Mouse (Mus musculus) kidney, adult 9 months (tissue): ENCODE results near the gene Muc5b.
"Not testable (repeated sequence)": the region's sequence is repeated elsewhere in the genome, so short reads cannot be mapped to it uniquely, and the experiment has no call there.

ENCODE experiments used
- DNase-seq: peaks from one replicate; pipeline ENCODE4 v3.0.0; 2022

The Muc5b gene

DNA sequence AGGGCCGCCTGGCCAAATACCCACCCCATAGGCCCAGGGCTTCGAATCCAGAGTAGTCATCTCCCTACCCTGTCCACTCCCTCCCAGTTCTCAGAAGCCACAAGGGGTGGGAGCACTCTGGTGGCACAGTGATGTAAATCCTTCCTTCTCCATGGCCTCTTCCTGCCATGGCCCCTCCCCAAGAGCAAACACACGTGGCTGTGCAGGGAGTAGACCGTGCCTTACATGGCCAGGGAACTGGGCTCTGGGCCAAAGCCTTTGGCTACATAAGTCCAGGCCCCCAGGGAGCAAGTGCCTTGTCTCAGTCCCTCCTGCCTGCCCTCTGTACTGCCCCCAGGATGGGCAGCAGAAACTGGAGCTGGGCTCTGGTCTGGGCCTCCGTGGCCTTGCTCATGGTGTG is at the start of gene Muc5b:
TSS of gene Muc5b (plus strand) at position 292 of the 400 bp plus-strand sequence.
- no peak for DNase-seq

DNA sequence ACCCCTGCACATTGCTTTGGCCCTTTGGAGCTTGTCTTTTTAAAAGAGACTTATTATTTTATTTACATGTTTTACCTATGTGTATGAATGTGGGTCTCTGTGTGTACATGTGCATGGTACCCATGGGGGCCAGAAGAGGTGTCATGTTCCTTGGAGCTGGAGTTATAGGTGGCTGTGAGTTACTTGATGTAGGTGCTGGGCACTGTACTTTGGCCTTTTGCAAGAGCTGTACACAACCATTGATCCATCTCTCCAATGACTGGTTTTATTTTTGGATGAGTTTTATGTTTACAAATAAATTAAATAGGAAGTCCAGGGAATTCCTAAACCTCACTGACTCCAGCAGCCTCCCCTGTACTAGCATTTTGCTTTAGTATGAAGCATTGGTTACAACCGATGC is 44.6 kb upstream of the Muc5b start:
- no peak for DNase-seq

DNA sequence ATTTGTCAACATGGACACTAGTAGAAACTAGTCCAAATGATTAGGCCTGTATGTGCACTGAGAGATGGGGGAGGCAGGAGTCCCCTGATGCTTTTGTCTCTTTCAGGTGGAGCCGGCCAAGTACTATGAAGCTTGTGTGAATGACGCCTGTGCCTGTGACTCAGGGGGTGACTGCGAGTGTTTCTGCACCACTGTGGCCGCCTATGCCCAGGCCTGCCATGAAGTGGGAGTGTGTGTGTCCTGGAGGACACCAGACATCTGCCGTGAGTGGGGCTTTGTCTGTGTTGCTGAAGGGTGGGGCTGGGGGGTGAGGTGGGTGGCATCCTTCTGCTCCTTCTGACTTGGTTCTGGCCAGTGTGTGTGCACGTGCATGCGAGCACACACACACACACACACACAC is 35.7 kb upstream of the Muc5b start:
- DNase-seq, result no peak

DNA sequence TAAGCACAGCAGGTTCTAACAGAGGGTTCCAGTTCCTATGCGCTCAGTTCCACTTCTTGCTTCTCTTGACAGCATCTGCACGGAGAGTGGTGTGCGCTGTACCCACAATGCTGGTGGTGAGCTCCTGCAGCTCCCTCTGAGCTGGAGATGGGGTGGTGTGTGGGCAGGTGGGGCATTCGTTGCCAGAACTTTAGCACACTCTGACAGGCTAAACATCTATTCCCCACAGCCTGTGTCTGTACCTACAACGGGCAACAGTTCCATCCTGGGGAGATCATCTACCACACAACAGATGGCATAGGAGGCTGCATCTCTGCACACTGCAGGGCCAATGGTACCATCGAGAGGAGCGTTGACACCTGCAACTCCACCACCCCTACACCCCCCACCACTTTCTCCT is 33.5 kb upstream of the Muc5b start:
- DNase-seq, result no peak

DNA sequence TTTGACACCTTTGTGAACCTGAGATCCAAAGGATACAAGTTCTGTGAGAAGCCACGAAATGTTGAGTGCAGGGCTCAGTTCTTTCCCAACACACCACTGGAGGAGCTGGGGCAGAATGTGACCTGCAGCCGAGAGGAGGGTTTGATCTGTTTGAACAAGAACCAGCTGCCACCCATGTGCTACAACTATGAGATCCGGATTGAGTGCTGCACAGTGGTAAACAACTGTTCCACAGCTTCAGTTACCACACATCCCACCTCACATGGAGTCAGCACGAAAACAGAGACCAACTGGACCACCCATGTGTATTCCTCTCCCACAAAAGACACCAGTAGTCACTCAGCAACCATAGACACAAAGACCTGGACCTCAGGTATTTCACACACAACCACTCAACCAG is 31.0 kb upstream of the Muc5b start:
- DNase-seq, result not testable (repeated sequence)

DNA sequence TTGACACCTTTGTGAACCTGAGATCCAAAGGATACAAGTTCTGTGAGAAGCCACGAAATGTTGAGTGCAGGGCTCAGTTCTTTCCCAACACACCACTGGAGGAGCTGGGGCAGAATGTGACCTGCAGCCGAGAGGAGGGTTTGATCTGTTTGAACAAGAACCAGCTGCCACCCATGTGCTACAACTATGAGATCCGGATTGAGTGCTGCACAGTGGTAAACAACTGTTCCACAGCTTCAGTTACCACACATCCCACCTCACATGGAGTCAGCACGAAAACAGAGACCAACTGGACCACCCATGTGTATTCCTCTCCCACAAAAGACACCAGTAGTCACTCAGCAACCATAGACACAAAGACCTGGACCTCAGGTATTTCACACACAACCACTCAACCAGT is 28.9 kb upstream of the Muc5b start:
- not testable (repeated sequence) for DNase-seq

DNA sequence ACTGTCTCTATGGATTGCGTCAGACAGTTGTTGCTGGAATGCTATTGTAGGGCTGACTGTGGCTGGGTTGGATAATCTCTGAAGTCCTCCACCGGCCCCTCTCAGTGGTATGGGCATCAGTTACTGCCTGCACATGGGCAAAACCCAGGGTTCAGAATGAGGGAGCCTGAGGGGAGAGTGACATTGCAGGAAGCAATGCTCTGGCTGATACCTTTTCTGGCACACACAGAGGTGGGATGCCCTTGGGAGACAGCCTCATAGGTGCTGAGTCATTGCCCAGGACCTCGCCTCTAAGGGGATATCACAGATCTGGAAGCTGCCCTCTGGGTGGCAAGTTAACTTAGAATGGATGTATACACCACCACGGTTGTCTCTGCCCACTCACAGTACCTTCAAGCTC is 25.5 kb upstream of the Muc5b start:
- no peak for DNase-seq

DNA sequence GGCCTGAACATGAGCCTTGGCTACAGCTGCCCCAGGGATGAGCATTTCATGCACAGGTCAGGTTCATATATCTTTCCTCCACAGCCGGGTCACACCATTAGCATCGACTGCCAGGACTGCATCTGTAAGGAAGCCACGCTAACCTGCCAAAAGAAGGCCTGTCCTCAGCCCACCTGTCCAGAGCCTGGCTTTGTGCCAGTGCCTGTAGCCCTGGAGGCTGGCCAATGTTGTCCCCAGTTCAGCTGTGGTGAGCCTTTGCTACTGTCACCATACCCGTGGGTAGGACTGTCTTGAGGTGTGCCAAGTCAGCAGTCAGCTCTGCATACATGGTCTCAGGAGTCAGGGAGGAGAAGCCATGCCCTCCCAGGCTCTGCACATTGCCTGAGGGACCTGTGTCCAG is 23.5 kb upstream of the Muc5b start:
- DNase-seq, result no peak

DNA sequence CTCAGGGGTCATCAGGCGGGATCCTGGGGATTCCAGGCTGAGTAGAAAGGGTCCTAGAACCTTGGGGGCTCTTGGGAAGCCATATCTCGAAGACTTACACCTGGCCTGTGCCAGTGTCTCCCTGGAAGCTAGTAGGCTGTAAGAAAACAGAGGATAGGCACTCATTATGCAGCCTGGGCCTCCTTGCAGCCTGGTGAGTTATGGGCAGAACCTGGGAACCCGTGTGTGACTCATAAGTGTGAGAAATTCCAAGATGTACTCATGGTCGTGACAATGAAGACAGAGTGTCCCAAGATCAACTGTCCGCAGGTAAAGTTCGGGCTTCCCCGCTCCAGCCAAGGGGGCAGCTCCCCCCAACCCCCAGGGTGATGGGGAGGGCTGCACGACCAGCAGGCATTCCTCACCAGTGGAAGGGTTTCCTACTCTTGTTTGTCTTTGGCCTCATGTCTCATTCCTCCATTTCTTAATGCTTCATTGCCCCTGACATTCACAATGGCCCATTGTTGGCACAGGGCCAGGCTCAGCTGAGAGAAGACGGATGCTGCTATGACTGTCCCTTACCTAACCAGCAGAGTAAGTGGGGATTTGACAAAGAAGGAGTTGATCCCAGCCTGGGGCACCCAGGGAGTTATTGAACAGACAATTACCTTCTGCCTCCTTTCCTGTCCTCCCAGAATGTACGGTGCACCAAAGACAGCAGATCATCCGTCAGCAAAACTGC is 21.4 kb upstream of the Muc5b start:
- peak; percentile 31 for DNase-seq

DNA sequence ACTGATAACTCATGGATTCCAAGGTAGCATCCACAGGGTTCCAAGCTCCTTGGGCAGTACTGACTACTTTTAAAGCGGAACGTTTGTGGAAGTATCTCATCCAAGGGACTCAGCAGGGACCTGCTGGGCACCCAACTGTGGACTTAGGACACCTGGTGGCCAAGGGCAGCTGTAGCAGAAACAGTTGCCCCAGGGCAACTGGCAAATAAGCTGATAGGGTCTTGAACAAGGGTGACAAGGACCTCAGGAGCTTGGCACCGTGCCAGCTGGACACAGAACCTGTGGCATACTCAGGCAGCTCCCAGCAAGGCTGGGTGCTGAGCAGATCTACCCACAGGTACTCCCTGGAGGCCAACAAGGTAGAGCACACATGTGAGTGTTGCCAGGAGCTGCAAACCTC is 20.6 kb upstream of the Muc5b start:
- DNase-seq, result peak; percentile 12

DNA sequence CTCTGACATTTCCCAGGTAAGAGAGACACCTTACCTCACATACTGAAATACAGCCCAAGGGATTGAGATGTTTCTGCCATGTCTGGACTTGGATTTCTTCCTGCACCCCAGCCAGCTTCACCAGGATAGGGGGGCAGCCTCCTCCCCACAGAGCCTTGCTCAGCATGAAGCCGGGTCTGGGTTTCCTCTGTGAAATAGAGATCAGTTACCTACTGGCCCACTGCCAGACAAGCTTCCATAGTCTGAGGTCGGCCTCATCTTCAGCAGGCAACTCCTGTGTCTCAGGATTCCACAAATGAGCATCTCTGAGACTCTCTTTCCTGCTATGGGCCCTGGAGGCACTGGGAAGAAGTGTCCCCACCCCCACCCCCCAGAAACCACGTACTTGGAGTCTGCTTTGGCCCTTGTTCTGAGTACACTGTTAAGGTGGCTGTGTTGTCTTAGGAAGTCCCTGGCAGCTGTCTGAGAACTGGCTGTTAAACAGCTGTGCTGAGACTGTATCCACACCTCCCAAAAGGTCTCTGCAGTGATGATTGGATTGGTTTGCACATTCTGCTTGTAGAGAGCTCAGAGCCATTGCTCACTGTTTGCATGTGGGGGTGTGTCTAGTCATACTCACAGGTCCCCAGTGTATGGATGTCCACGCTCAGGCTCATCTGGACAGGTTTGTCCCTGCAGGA is 16.1 kb upstream of the Muc5b start:
- no peak for DNase-seq

DNA sequence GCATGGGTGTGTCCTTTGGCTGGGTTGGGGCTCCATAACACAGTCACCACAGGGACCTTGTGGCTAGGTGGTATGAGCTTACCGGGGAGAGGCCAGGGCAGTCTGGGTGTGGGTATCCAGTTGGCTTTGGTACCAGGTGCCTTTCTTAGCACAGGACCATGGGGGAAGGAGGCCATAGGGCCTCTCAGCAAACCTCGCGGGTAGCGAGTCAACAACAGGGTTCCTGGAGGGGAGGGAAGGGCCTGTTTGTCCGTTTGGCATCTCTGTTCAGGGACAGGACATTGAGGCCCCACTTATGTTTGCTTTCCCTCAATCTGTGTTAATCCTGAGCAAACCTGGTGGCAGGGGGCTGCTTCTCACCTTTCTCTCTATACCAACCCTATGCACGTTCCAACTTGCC is 15.2 kb upstream of the Muc5b start:
- no peak for DNase-seq

DNA sequence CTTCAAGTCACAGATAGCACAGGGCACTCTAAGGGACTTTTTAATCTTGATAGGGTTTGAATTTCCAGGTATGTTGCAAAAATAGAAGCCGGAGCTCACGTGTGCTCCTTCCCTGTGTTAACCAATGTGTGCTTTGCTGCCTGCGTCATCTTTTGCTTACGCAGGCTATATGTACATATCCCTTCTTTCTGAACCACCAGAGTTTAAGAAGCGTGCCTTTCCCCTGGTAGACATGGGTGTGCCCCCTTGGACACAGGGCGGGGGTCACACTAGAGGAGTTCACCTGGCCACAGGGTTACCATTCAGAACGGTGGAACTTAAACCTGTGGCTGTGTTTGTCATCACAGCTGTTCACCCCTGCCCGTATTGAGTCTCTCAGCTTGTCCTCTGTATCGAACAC is 14.5 kb upstream of the Muc5b start:
- no peak for DNase-seq

DNA sequence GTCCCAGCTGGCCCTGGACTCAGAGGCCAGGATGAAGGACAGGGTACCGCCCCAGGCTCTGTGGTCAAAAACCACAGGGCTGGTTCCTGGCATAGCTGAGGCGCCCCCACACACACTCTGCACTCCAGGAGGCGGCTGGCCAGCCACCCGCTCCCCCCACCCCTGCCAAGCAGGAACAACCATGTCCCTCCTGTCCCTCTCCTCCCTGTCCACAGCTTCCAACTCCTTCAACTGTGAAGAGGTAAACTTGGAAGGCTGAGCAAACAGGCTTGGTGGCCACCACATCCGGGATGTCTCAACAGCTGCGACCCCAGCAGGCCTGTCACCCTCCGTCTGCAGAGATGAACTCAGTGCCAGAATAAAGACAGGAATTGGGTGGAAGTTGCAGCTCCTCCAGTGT is 2.9 kb upstream of the Muc5b start:
- DNase-seq, result no peak

DNA sequence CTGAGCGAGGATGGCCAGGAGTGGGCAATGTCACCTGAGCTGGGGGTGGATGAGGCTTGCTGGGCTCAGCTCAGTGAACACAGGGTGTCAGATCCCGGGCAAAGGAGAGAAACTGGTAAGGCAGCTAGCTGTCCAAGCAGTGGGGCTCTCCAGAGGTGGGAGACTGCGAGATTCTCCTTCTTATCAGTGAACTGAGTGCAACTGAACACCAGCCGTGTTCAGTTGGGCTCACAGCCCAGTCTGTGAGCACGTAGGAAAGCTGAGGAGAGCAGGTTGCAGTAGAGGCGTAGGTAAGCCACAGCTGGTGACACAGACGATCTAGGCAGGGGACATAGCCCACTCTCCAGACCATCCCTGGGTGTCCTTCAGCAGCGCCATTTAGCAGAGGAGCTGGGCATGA is 2.4 kb upstream of the Muc5b start:
- no peak for DNase-seq

DNA sequence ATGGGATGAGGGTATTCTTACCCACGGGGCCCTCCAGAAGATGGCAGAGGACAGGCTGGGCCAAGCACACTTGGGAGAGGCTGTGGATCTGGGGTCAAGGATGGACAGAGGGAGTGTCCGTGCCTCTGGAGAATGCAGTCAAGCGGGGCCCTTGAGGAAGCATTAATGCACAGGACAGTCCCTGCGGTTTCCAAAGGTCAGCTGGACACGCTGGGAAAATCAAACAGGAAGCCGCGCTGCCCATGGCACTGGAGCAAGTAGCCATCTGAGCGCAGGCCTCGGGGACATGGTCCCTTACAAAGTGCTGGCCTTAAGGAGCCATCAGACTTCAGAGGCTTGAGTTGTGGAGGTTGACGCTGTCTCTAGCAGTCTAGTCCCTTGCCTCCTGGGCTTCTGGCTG is 1.5 kb downstream of the Muc5b start:
- DNase-seq, result peak; percentile 6

DNA sequence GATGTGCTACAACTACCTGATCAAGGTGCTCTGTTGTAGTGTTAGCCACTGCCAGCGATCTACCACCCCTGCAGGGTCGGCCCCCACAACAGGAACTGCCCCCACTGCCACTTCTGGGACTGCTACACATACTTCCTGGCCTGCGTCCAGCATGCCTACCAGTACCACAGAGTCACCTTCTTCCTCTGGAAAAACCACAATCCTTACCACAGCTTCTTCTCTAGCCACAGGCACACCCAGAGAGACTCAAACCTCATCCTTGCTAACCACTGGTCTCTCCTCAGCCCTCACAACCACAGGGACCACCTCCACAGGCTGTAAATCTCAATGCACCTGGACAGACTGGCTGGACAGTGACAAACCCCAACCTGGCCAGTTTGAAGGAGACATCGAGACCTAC is 22.2 kb downstream of the Muc5b start:
- no peak for DNase-seq

DNA sequence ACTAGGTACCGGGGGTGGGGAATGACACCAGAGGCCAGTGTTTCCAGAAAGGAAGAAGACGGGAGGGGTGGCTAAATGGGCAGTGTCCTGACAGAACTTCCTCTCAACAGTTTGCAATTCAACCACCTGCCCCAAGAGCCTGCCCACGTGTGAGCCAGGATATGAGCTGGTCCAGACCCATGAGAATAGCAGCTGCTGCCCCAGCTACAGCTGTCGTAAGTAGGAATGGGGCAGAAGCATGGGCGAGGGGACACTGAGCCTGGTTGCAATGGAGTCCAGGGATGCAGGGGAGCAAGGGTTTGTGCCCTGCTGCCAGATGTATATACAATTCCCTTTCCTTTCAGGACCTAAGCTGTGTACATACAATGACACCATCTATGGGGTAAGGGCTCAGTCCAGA is 30.8 kb downstream of the Muc5b start:
- no peak for DNase-seq

DNA sequence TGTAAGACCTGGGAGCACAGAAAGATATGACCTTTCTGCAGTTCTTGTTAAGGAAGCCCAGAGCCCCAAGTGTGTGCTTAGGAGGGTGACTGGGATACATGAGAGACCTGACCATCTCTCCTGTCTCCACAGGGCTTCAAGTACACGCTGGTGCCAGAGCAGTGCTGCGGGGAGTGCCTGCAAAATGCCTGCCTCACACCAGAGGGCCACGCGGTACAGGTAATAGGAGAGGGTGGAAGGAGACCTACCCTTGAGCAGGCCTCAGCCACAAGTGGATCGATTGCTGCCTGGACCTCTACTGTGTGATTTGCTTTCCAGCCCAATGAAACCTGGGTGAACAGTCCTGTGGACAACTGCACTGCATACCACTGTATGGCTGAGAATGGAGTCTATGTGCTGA is 31.7 kb downstream of the Muc5b start:
- no peak for DNase-seq

DNA sequence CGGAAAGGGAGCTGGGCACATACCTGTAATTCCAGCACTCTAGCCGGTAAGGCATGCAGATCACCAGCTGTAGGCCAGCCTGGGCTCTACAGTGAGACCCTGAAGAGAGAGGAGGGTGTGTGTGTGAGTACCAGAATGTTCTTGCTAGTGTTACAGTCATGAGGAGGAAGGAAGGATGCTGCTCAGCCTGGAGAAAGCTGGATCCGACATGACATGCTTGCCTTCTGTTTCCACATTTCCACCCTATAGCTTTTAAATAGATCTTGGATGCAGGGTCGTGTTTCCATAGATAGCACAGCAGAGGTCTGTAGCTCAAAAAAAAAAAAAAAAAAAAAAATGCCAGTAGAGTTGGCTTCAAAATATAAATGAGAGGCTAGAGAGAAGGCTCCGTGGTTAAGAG is 36.0 kb downstream of the Muc5b start:
- no peak for DNase-seq

DNA sequence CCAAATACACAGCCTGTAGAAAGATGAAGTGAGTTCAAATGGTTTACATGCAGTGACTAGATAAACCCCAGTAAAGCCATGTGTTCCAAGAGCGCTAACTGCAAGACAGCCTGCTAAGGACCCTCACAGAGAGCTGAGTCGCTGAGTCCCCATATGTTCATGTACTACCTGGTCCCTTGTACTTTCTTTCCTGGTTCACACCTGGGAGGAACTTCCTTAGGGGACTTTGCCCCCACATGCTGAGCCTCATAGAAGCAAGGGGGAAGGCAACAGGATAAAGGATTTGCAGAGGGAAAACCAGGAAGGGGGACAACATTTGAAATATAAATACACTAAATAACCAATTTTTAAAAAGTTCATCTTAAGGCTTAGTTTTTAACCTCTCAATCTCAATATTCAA is 39.9 kb downstream of the Muc5b start:
- DNase-seq, result no peak

DNA sequence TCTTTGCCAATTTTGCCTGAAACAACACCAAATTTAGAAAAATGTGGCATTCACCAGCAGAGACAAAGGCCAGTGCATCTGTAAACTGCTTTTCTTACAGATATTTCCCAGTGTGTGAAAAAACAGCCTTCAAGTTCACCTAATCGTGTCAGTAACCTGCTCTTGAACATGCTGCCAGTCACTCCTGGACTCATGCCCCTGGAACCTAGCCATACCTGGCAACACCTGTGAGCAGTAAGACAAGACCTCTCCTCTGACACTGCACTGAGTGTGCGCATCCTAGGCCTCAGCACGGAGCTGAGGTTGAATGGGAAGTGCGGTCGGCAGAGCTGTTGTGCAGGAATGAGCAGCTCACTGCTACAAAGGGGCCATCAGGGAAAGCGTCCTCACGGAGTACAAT is 53.3 kb downstream of the Muc5b start:
- no peak for DNase-seq

DNA sequence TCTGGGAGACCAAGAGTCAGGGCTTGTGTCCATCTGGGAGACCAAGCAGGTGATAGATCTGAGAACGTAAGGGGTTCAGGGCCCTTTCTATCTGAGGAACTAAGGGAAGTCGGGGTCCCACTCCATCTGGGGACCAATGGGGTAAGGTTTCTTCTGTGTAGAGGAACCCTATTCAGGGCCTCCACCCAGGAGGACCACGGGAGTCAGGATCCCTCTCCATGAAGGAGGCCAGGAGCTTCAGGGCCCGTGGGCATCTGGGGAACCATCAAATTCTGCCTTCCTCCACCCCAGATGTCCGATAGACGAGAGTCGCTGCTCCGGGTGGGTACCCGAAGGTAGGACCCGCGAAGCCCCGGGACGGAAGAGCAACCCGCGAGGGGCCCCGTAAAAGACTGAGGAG is 63.0 kb downstream of the Muc5b start:
- DNase-seq, result peak; percentile 8

DNA sequence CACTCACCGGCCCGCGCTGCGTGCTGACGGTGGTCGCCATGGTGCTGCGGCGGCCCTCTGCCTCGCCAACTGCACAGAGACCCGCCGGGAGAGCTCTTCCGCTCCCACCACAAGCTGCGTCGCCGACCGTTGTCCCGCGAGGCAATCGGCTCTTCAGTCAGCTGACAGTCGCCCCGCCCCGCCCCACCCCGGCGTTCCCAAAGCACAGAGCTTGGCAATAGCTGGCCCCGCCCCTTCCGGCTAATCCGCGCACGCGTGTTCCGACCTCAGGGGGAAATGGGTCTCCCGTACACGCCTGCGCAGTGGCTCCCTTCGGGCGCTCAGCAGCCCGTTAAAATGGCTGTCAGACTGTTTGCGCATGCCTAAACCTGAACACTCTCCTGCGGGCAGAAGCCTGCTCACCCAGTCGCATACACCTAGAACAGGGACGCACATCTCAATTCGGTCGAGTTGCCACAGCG is 63.4 kb downstream of the Muc5b start:
- peak; percentile 99 for DNase-seq

DNA sequence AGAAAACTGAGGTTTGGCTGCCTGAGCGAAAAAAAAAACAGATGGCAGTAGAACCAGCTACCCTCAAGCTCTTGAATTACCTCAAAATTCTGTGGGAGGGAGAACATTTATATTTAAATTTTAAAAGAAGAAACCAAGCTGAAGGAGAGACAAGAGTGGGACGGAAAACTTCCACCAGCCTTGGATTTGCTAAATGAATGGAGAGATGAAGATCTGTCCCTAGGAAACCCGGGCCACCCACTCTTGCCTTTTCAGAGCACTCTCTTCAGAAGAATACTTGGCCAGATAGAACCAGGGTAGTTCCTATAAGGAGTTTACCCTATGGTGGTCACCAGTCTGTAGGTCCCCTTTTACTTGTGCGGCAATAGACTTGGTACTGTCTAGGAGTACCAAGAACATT is 63.9 kb downstream of the Muc5b start:
- peak; percentile 13 for DNase-seq
